Mouse (Mus musculus) left cerebral cortex, adult 2 months (tissue): Measurements from ENCODE around the gene Atrnl1. TPM values are rescaled to one million over a fixed set of nuclear protein-coding genes. Genes with fewer than 3 reads are reported as not detected.

Source experiments
- DNase-seq, 2 experiments: peaks; one replicate each; pipeline ENCODE4 v3.0.0; 2021 to 2022; ENCODE audit warnings: low spot score in 2 of 2, mixed read lengths in 1 of 2; ENCODE audit errors: extremely low spot score in 1 of 2
- H3K27ac ChIP-seq: fragments of 200-600 bp; 2 replicates; pipeline ENCODE4 v1.8.1; 2022
- H3K4me3 ChIP-seq: fragments of 200-600 bp; 2 replicates; pipeline ENCODE4 v1.8.1; 2022
- CTCF ChIP-seq: fragments of 200-600 bp; IDR thresholded peaks from 2 replicates; pipeline ENCODE4 v1.8.1; 2022; ENCODE audit warnings: antibody characterized with exemption, mild to moderate bottlenecking, moderate library complexity
- intact Hi-C: fragments of 180-260 bp; cut with DNase I; formaldehyde crosslinking; loops from one replicate; pipeline ENCODE4 v1.15.1; 2025
- total RNA-seq, 2 experiments: library from RNA; stranded (reverse); gene quantifications; 2 replicates each; pipeline ENCODE4 v1.2.3; 2021

Atrnl1 gene
- total RNA-seq, 2 experiments from 2014 or later = 104 to 106 TPM

DNA sequence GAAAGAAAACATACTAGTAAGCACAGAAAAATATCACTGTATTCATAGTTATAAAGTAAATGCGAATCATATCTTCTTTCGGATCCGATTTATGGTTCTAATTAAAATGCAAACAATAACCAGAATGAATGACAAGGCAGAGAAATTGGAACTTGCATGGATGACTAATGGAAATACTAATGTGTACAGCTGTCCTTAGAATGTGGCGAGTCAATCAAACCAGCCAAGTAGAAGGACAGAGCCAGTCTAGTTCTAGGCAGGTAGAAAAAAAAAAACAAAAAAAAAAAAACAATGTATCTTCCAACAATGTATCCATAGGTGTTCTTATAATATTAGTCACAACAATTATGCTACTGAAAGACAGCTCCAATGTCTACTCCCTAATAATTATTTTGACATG is 116.2 kb downstream of the Atrnl1 start:
- intact Hi-C loops = no loop called here
- H3K27ac ChIP-seq = no peak overlapping the region
- DNase-seq = no peak
- TF ChIP-seq CTCF = no peak
- no peak overlapping the region for H3K4me3 ChIP-seq

DNA sequence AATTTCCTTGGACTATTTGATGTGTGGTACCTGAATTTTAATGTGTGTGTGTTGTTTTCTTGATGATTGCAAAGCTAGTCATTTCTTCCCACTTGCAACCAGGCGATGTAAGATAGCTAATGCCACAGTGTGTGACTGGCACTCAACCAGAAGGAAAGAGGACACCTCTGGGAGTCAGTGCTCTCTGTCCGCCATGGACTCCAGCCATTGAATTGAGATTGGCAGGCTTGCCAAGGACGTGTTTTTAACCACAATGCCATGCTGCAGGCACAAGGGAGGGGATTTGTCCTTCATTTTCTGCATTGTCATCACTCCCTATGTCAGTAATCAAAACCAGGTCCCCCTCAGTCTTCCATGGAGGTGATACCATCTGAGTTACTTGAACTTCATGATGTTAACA is 126.6 kb downstream of the Atrnl1 start:
- Histone ChIP-seq H3K27ac (no peak overlapping the region), H3K4me3 (no peak overlapping the region)
- DNase-seq = no peak
- intact Hi-C loops = no loop called here
- no peak for TF ChIP-seq CTCF

DNA sequence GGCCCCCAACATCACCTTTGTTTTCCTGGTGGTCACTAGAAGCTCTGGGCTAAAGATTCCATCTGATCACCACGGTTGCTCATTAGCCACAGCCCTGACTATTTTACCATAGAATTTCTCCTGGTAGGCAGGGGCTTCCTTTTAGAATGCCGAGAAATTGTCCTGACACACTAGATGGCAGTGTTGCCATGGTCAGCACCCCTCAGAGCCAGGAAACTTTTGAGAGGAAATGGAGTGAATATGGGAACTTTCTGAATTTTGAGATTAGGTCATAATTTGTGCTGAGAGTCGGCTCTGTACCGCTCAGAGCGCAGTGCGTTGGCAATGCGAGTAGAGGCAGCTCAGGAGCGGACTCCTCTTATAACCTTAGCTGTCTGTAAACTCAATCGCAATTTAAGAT is 134.7 kb downstream of the Atrnl1 start:
- peak; percentile 73 for TF ChIP-seq CTCF
- DNase-seq = peak in 1 of 2 experiments; percentile 45
- intact Hi-C loops = loop anchor here (1.0 to 5.0 kb wide), 3 partner anchors 722 to 882 kb away; no protein-coding TSS in a partner anchor

DNA sequence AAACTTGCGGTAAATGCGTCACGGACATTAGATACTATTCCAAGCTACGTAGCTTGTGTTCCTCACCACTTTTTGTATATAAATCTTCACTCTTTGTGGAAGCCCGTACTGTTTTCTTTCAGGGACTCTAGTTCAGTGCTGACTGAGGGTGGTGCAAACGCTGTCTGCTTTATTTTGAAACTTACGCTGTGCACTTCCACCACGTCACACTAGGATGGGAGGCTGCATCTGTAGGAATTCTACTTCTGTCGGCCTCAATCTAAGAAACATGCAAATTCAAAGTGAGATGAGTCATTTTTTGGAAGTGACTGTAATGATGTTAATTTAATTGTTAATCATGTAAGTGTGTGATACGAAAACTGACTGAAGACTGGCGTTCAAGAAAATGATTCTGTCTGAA is 135.7 kb downstream of the Atrnl1 start:
- no peak; the same call in 1 of the 2 replicates for TF ChIP-seq CTCF
- no peak overlapping the region for H3K4me3 ChIP-seq
- intact Hi-C loops = loop anchor here (5.0 kb wide), 2 partner anchors 721 to 881 kb away; no protein-coding TSS in a partner anchor

More for the DNA sequence above, 134.7 kb downstream of the Atrnl1 start:
- Histone ChIP-seq H3K4me3 (no peak overlapping the region), H3K27ac (no peak overlapping the region)

DNA sequence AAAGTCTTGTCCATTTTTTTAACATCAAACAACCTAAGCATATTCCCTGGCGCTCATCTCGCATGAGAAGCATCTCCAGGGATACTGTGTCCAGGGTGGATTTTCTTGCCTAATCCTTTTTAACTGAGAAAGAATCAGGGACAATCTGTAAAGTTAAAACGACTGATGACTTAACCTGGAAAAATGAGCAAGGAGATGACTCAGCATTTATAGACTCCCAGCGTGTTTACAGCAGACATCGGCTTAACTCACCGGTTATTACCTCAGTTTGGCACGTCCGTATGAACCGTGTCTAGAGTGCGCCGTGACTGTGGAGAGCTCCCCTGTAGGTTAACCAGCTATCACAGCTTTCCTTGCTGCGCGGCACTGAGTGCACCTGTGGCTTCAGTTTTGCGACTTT is 141.4 kb downstream of the Atrnl1 start:
- H3K27ac ChIP-seq = no peak overlapping the region
- no peak for TF ChIP-seq CTCF
- no peak for DNase-seq
- intact Hi-C loops = no loop called here
- H3K4me3 ChIP-seq = no peak overlapping the region

More for the DNA sequence above, 135.7 kb downstream of the Atrnl1 start:
- DNase-seq = no peak
- H3K27ac ChIP-seq = no peak overlapping the region

DNA sequence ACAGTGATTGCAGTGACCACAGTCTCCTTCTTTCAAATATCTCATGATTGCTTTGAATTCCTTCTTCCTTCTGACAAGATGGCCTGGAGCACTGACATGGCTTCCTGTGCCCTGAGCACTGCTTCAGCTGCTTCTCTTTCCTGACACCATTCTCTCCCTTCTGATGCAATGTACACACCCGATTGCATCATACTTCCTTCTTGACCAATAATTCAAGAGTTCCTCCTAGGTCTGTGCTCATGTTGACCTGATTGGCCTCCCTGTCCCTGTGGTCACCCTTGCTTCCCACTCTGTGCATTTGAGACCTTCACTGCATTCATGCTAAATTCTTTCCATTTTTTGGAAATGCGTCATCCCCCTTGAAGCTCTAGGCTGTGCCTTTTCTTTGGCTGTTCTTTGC is 151.7 kb downstream of the Atrnl1 start:
- intact Hi-C loops = no loop called here
- TF ChIP-seq CTCF = no peak
- Histone ChIP-seq H3K4me3 (no peak overlapping the region), H3K27ac (no peak overlapping the region)
- DNase-seq = no peak

DNA sequence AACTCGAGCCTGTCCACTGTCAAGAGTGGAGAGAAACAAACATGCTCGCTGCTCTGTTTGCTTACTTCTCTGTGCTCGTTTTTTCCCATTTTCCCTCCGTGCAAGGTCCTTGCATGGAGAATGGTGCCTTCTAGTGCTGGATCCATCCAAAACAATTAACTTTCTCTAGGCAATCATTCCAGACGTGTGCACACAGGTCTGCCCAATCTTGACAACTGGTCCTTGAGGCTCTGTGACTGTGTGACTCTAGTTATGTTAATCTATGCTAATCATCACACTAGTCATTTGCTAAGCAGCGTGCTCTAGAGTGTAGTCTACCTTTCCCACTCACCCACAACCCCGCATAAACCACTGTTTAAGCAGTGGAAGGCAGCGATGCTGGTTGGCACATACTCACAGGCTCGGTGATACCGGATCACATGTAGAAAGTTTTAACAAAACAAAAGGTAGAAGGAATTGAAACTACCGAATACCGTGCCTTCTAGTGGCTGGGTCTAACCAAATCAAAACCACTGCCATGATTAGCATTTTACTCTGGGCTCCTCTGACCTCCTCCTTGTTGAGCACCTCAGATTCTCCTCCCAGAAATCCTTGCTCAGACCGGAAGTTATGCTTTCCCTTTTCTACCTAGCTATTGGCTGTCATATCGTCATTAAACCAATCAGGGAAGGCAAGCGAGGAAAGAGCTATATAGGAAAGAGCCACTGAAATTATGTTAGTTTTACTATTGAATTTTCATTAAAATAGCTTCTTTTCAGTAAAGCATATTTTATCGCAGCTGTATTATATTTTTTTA is 153.9 kb downstream of the Atrnl1 start:
- Histone ChIP-seq H3K4me3 (no peak overlapping the region), H3K27ac (no peak overlapping the region)
- TF ChIP-seq CTCF = no peak
- intact Hi-C loops = no loop called here
- no peak for DNase-seq

DNA sequence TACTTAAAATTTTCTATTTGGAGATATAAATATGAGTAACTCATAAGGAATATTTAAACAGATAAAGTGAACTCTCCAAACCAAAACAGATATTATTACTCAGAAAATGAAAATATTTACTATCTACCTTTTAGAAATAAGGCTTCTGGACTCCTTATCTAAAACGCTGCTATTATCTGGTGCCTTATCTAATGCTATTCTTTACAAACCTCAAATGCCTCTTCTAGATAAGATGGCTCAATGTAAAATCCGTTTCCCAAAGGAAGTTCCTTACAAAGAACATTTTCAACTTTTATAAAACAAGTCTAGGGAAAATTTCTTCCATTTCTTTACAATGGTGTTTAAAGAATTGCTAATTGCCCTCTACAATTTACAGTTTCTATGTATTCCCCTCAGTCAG is 156.2 kb downstream of the Atrnl1 start:
- H3K4me3 ChIP-seq = no peak overlapping the region
- TF ChIP-seq CTCF = no peak
- intact Hi-C loops = no loop called here
- H3K27ac ChIP-seq = no peak overlapping the region
- DNase-seq = no peak

DNA sequence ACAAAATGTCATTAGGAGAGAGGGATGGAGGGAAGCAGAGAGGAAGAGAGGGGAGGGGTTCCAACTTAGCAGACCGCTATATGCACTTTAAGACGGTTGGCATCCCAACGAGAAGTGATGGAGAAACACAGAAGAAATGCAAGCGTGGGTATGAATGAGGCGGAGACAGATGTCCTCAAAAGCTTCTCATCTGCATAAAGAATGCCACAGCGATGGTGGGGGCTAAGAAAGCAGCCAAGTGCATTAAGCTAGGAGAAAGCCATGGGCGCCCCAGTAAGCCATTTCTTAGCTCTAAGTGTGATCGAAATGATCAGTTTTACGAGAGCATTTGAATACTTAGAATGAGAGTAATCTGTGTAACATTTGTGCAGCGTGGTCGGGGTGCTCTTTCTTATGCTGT is 157.8 kb downstream of the Atrnl1 start:
- peak overlapping the region; percentile 47; the same call in 1 of the 2 replicates for H3K27ac ChIP-seq
- intact Hi-C loops = no loop called here
- no peak overlapping the region for H3K4me3 ChIP-seq
- peak in 1 of 2 experiments; percentile 28 for DNase-seq
- no peak for TF ChIP-seq CTCF

DNA sequence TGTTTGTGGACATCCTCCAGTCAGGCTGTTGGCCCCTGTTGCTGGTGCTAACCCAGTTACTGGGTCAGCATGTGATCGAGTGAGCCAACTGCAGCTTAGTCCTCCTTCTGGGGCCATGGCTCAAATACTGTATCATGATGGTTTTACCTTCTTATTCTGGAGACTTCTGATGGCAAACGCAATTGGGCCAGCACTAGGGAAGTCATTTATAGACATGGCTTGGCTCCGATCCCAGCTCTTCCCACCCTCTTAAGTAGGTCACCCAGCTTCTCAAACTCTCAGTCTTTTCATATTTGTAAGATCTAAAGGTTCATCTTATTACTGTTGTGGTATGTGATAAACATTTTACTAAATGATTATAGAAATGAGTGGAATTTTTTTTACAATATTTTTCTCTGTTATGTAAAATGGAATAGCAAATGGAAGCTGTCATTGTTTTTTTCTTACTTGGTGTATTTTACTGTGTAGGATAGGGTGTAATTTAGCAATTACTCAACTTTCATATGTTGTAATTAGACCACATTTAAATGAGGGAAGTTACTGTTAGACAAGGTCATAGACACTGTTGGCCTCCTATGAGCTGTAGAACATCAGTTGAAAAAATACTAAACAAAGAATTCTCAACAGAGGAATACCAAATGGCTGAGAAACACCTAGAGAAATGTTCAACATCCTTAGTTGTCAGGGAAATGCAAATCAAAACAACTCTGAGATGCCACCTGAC is 171.7 kb downstream of the Atrnl1 start:
- DNase-seq = no peak
- no peak for TF ChIP-seq CTCF
- intact Hi-C loops = no loop called here

DNA sequence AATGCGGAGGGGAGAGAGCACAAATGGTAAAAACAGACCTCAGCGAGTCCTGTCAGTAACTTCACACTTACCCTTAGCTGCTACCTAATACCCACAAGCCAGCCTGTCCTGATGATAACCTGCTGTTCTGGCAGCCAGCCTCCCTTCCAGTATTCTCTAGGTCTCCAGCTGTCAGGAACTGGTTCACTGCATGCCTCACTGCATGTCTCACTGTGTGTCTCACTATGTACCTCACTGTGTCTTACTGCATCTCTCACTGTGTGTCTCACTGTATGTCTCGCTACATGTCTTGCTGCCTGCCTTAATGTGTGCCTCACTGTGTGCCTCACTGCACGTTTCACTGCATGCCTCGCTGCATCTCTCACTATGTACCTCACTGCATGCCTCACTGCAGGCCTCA is 175.9 kb downstream of the Atrnl1 start:
- Histone ChIP-seq H3K4me3 (no peak overlapping the region), H3K27ac (no peak overlapping the region)
- no peak for TF ChIP-seq CTCF
- intact Hi-C loops = no loop called here
- DNase-seq = no peak

More for the DNA sequence above, 171.7 kb downstream of the Atrnl1 start:
- Histone ChIP-seq H3K27ac (peak overlapping the region; percentile 69; the same call in 1 of the 2 replicates), H3K4me3 (no peak overlapping the region)

DNA sequence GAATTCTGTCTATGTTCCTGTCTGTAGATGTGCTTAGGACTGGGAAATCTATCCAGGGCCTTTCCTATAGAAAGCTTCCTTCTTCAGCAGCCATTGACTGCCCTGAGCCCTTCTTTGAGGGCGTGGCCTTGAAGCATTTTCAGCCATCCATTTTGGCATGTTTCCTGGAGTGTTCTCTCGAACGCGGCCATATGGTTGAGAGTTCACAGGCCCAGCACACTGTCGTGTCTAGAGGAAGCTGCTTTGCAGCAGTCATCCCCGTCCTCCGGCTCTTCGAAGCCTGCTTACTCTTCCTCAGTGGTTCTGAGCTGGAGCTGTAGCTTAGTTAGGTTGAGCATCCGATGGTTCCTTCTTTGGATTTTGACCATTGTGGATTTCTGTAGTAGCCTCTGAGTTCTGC is 191.4 kb downstream of the Atrnl1 start:
- H3K4me3 ChIP-seq = no peak overlapping the region
- no peak for DNase-seq
- intact Hi-C loops = no loop called here
- peak overlapping the region; percentile 33; the same call in 1 of the 2 replicates for H3K27ac ChIP-seq
- TF ChIP-seq CTCF = no peak
